Mouse (Mus musculus) adrenal gland, postnatal 4 days (tissue): Measurements from ENCODE around the gene Eya4. TPM values are rescaled to one million over a fixed set of nuclear protein-coding genes. Genes with fewer than 3 reads are reported as not detected.

Source experiments
- DNase-seq, 2 experiments: peaks; one replicate each; pipeline ENCODE4 v3.0.0; 2021 to 2022; ENCODE audit warnings: low spot score in 2 of 2, mixed read lengths in 2 of 2
- long read RNA-seq, 2 experiments: library from polyadenylated mRNA; stranded (forward); transcript quantifications; one replicate each; pipeline ENCODE4 v2.0.0; 2021
- total RNA-seq, 2 experiments: library from RNA; stranded (reverse); gene quantifications; 2 replicates each; pipeline ENCODE4 v1.2.3; 2021

Eya4 gene
- total RNA-seq: 1 to 10 TPM; 5.3 to 5.8 TPM
- long read RNA-seq, experiment 1: 0 reads
- long read RNA-seq, experiment 2: 0 reads

DNA sequence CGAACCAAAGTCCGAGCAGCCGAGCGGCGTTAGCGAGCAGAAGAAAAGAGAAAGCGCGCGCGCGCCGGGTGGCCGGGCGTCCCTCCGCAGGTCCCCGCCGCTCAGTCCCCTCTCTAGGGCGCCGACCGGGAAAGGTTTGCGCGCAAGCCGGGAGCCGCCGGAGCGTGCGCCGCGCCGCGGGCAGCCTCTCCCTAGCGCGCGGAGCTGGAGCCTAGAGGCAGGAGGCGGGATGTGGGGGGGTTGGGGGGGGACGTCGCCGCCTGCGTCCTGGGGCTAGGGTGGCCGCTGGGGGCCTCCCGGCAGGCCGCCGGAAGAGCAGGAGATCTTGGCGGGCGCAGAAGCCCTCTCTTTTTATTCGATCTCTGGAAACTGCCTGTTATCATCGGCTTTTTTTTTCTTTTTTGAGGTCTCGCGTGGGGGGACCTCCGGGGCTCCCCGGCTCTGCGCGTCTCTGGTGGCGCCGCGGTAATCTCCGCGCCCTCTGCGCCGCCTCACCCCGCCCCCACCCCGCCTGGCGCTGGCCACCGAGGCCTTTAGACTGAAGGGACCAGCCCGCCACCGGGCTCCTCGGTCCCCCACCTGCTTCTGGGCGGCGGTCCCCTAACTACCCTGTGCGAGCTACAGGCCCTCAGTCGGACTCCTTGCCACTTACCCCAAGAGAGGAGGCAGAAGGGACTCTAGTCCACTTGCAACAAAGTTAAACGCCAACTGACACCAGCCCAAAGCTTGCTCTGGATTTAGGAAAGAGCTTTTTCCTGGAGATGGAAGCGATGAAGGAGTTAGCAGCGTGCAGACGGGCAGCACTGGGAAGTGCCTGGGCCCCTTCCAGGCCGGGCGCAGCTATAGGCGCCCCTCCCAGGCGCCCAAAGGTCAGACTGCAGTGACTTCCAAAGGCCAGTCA, at the start of gene Eya4:
TSS of gene Eya4 (minus strand) at position 776 of the 901 bp plus-strand sequence.
- peak in 1 of 2 experiments; percentile 8 for DNase-seq

DNA sequence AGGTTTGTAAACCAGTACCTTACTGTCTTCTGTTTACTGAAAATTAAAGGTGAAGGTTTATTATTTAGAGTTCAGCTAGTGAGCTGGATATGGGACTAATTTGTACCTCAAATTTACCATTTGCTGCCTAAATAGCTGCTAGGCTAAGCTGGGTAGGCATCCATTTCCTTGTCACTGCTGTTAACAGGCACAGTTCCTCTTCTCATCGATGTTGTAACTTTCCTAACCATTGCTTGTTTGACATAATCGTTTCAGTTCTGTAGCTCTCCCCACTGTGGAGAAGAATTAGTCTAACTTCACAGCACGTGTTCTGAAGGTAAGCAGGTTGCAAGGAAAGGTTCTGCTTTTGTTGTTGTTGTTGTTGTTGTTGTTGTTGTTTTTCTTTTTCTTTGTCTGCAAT, 44.8 kb upstream of the Eya4 start:
- DNase-seq: no peak

- DNase-seq: no peak
These were observed 44.1 kb upstream of the Eya4 start for GRCm38 (mm10) chr10:23394556-23395245.

DNA sequence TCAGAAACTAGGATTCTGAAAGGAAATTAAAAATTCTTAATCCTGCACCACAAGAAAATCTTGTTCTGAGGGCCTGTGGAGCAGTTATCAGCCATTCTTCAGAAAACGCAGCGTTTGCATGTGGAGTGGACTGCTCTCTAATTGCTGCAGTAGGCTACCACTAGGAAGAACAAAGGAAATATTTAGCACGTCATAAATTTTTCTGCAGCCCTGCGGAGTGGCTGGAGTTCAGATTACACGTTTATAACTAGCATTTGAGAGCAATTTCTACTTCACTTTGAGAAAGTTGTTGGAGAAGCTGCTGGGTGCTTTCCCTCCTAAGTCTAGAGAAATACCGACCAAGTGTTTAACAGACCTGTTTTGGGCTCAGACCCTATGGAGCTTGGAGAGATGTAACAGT, 43.6 kb upstream of the Eya4 start:
- DNase-seq: no peak

DNA sequence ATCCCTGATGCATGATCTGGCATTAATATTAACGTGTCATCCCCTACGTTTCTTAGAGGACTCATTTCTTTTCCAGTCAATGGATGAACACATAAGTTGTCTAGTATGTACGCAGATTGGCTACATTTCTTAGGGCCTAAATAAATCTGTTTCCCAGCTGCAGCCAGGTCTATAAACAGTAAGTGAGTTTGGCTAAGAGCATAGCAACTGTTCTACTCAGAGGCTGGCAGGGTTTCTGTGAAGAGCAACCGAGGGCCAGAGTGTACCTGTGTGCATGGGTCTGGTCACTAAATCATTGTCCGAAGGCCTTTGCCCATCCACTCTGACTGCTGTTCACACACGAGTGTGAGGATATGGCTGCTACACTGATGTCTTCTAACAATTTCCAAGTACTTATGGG, 13.3 kb upstream of the Eya4 start:
- no peak for DNase-seq

DNA sequence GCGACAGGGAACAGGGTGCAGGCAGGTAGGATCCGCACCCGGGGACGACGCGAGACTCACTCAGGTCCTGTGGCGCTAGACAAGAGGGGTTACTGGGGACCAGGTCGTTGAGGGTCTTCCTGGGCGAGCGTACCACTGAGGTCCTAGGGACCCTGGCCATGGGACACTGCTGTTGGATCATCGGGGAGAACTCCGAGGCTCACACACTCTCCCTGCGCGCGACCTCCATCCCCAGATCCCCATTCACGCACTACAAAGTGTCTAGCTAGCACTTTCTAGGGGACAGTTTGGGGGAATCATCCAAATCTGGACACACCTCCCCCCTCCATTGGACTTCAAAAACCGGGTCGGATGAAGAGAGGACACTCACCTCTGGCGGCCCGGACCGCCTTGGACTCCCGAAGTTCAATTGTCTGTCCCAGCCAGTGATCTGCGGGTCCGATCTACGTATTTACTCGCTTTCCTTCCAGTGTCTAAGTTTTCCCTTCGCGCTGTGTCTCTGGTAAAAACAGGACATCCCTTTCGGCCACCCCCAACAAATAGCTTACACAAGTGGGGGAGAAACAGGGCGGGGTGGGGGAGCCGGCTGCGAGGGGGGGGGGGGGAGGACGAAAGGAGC, 1.1 kb downstream of the Eya4 start:
- no peak for DNase-seq

GRCm38 (mm10) chr10:23348893-23349391, 1.6 kb downstream of the Eya4 start:
- DNase-seq: no peak

DNA sequence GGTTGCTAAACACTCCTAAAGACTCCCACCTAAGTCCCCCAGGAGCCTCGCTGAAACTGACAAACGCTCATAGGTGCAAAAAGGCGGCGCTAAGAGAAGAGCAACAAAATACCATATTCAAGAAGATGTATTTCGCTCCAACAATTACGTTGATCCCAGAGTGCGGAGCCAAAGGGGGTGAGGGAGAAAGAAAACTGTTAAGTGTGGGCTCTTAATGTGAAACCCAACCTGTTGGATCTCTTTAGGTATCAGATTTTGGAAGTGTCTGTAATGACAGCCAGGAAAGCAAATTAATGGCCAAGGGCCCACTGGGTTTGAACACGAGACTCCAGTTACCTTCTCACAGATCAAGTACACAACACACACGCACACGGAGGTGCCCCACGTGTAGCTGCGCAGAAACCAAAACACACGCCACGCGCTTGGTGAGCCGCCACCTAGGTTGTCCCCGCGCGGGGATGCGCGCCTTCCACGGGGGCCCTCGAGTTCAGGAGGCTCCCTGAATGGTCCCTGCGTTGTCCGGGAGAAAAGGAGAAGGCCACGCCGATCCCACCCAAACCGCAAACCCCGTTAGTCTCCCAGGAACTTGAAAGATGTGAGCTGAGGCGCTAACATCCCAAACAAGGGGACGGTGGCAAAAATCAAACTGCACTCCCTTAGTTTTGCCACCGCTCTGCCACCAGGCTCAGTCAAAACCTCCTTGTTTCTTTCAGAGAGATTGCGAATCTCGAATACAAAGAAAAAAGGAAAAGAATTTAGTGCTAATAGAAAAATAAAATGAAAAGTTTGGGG, 2.3 kb downstream of the Eya4 start:
- DNase-seq: no peak

DNA sequence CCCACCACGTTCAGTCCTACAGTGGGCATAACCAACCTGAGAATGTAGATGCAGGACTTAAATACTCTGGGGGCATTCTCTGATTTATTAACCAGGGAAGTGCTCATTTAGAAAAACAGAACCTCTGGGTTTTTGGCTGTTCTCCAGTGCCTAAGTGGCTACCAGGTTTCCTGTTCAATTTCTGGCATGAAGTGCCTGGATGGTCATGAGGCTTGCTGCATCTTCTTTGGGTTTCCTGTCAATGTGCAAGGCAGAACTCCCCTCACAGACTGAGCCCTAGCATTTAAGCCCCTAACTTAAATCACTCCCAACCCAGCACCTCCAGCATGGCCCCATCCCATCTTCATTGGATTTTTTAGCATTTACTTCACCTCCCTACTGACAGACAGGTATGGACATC, 13.3 kb downstream of the Eya4 start:
- no peak for DNase-seq

GRCm38 (mm10) chr10:23332768-23333167, 17.8 kb downstream of the Eya4 start:
- no peak for DNase-seq

GRCm38 (mm10) chr10:23327651-23328050, 22.9 kb downstream of the Eya4 start:
- no peak for DNase-seq

DNA sequence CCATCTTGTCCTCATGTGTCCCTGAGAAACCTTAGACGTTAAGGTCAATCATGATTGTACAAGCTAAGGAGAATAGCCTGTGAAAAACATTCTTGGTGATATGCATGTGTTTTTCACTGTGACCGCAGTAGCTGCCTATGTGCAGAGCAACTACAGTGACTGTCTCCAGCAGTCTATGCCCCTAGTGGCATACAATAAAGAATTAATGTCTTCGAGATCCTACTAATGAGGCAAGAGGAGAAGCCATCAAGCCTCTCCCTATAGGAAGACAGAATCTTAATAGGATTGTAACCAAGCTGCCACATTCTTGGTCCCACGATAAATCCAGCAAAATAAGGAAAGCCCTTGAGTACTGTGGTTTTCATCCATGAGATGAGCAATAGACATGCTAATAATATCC, 28.3 kb downstream of the Eya4 start:
- no peak for DNase-seq

GRCm38 (mm10) chr10:23295616-23296015, 55.0 kb downstream of the Eya4 start:
- DNase-seq: no peak

- no peak for DNase-seq
These were observed 58.1 kb downstream of the Eya4 start for GRCm38 (mm10) chr10:23292495-23292894.

DNA sequence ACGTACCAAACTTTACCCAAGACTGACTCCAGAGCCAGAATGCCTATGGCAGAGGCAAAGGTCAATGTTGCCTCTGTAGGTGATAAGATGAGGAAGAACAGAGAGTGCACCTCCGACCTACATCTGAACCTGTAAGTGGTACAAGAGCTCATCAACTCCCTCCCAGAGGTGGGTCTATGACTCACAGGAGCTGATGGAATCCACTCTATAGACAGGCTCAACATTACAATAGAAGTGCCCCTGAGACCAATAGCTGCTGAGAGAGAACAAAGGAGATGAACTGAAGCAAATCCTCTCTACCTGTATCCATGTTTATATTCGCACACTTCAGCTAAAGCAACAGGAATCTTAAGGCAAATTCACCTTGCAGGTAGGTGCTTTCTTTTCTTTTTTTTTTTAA, 73.2 kb downstream of the Eya4 start:
- DNase-seq: no peak

GRCm38 (mm10) chr10:23271050-23271621, 79.5 kb downstream of the Eya4 start:
- DNase-seq: no peak

GRCm38 (mm10) chr10:23270502-23270901, 80.1 kb downstream of the Eya4 start:
- no peak for DNase-seq

- no peak for DNase-seq
These were observed 98.4 kb downstream of the Eya4 start for GRCm38 (mm10) chr10:23252180-23252579.

DNA sequence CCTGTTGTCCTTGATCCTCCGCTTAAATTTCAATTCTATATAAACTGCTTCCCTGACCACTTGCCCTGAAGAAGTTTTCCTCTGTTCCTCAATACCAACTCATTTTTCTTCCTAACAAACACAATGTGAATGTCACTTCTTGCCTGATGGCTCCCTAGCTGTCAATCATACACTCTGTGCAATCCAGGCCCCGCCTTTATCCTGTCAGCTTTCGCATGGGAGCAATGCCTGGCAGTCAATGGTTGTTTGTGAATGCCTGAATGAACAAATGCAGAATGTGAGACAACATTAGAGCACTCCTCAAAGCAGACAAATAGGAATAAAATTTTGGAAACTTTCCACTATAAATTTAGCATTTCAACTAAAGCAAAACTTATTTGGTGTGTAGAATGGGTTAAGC, 104.1 kb downstream of the Eya4 start:
- DNase-seq: no peak

DNA sequence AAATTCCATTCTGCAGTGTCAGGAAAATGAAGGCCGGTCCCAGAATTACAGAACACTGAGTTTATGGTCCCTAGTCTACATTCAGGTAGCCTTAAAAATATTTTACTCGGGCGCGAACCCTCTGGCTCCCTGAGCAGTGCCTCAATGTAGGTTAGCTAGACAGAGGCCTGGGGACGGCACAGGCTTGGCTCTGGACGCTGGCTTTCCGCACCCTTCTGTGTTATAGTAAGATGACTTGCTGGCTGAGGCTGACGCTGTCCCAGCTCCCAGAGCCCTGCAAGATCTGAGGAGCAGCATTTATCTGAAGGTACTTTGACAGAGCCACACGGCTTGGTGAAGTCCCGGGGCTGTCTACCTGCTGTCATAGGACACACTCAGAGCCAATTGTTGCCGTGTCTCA, 113.7 kb downstream of the Eya4 start:
- DNase-seq: no peak

DNA sequence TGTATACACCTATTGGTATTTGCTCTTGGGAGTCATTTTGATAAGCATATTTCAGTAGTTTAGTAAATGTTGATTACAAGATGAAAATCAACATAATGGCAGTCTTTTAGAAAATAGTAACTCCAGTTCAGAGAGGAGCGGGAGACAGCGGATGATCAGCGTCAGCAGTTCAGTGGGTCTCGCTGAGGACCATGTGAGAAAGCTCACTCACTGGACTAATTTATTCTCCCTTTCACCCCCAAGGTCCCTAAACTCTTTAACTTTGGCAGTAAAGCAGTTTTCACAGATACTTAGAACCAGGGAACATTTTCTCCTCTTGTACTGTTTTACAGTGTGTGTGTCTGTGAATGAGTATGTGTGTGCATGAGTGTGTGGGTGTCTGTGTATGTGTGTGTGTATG, 115.2 kb downstream of the Eya4 start:
- DNase-seq: no peak
